Mouse (Mus musculus) gastrocnemius, postnatal 25 days (tissue): ENCODE results near the gene Gm11172. TPM values are rescaled to one million over a fixed set of nuclear protein-coding genes. Genes with fewer than 3 reads are reported as not detected.
A peak's percentile ranks its signal among the peaks of the same experiment; 100 is the strongest.
"Not testable (repeated sequence)": the region's sequence is repeated elsewhere in the genome, so short reads cannot be mapped to it uniquely, and the experiment has no call there.

Experiments
- DNase-seq: peaks from one replicate; pipeline ENCODE4 v3.0.0; 2022
- total RNA-seq, 2 experiments: library from RNA; stranded (reverse); gene quantifications; 1 replicate in 1 of 2; 2 replicates in 1 of 2; pipeline ENCODE4 v1.2.3; 2021

The Gm11172 gene
- total RNA-seq, 2 experiments from 2014 or later: not detected

- DNase-seq: no peak
Observed at GRCm38 (mm10) chr16:10834542-10834910, 21.8 kb downstream of the Gm11172 start.

- peak; percentile 87 for DNase-seq
Observed at GRCm38 (mm10) chr16:10834911-10835587, 22.3 kb downstream of the Gm11172 start, which contains the start of gene Rmi2. Gene Rmi2, plus strand, starts transcription at chr16:10835059.

- DNase-seq: no peak
Observed at GRCm38 (mm10) chr16:10836388-10836787, 23.7 kb downstream of the Gm11172 start.

GRCm38 (mm10) chr16:10837250-10837649 is 24.5 kb downstream of the Gm11172 start:
- no peak for DNase-seq

GRCm38 (mm10) chr16:10837903-10838302 is 25.2 kb downstream of the Gm11172 start:
- DNase-seq: no peak

- DNase-seq: no peak
Observed at GRCm38 (mm10) chr16:10838487-10839245, 26.0 kb downstream of the Gm11172 start.

GRCm38 (mm10) chr16:10840018-10840417 is 27.3 kb downstream of the Gm11172 start:
- DNase-seq: no peak

- DNase-seq: peak; percentile 55
Observed at GRCm38 (mm10) chr16:10842282-10842855, 29.7 kb downstream of the Gm11172 start.

- no peak for DNase-seq
Observed at GRCm38 (mm10) chr16:10843486-10844318, 31.0 kb downstream of the Gm11172 start.

GRCm38 (mm10) chr16:10844319-10844670 is 31.6 kb downstream of the Gm11172 start:
- DNase-seq: no peak

- DNase-seq: no peak
Observed at GRCm38 (mm10) chr16:10845952-10846351, 33.2 kb downstream of the Gm11172 start.

- DNase-seq: peak; percentile 65
Observed at GRCm38 (mm10) chr16:10846503-10846902, 33.8 kb downstream of the Gm11172 start.

GRCm38 (mm10) chr16:10849965-10850861 is 37.5 kb downstream of the Gm11172 start:
- peak; percentile 77 for DNase-seq

- DNase-seq: no peak
Observed at GRCm38 (mm10) chr16:10850905-10851304, 38.2 kb downstream of the Gm11172 start.

GRCm38 (mm10) chr16:10852216-10852615 is 39.5 kb downstream of the Gm11172 start:
- not testable (repeated sequence) for DNase-seq

- DNase-seq: no peak
Observed at GRCm38 (mm10) chr16:10859726-10860245, 47.1 kb downstream of the Gm11172 start.

GRCm38 (mm10) chr16:10861408-10861807 is 48.7 kb downstream of the Gm11172 start:
- peak; percentile 62 for DNase-seq
